Mouse (Mus musculus) embryonic facial prominence, embryonic 11.5 days (tissue): Measurements from ENCODE around the gene Npdc1. TPM values are rescaled to one million over a fixed set of nuclear protein-coding genes. Genes with fewer than 3 reads are reported as not detected.

Source experiments
- ATAC-seq: fragments of 200-750 bp; cut with Nextera tagmentation; replicated peaks from 2 replicates; pipeline ENCODE4 v1.8.0; 2017; ENCODE audit warnings: low read depth; ENCODE audit not compliant: insufficient number of reproducible peaks, low FRiP score, low TSS enrichment
- DNase-seq: peaks from one replicate; pipeline ENCODE4 v3.0.0-alpha.2; 2015; ENCODE audit warnings: low spot score
- H3K27ac ChIP-seq: fragments of 300-500 bp; sonication (generic); replicated peaks from 2 replicates; pipeline ENCODE4 v1.5.1; 2014; ENCODE audit warnings: mild to moderate bottlenecking, low read depth, low read length, control low read depth
- H3K27me3 ChIP-seq: fragments of 300-500 bp; sonication (generic); 2 replicates; pipeline ENCODE4 v1.6.1; 2014; ENCODE audit warnings: mild to moderate bottlenecking, low read length, moderate library complexity, mixed read lengths; ENCODE audit not compliant: control insufficient read depth, insufficient read depth
- H3K36me3 ChIP-seq: fragments of 300-500 bp; sonication (generic); replicated peaks from 2 replicates; pipeline ENCODE4 v1.6.1; 2014; ENCODE audit warnings: low read depth, mild to moderate bottlenecking, low read length, moderate library complexity, mixed read lengths; ENCODE audit not compliant: control insufficient read depth, insufficient read depth
- H3K4me1 ChIP-seq: fragments of 300-500 bp; sonication (generic); 2 replicates; pipeline ENCODE4 v1.6.1; 2014; ENCODE audit warnings: low read length, mixed read lengths; ENCODE audit not compliant: control insufficient read depth, insufficient read depth
- H3K4me2 ChIP-seq: fragments of 300-500 bp; sonication (generic); 2 replicates; pipeline ENCODE4 v1.6.1; 2014; ENCODE audit warnings: low read depth, mild to moderate bottlenecking, control low read depth, low read length, moderate library complexity
- H3K4me3 ChIP-seq: fragments of 300-500 bp; sonication (generic); 2 replicates; pipeline ENCODE4 v1.5.1; 2014; ENCODE audit warnings: low read depth, low read length, control low read depth
- H3K9ac ChIP-seq: fragments of 300-500 bp; sonication (generic); replicated peaks from 2 replicates; pipeline ENCODE4 v1.6.1; 2014; ENCODE audit warnings: mild to moderate bottlenecking, control low read depth, low read length
- H3K9me3 ChIP-seq: fragments of 300-500 bp; sonication (generic); replicated peaks from 2 replicates; pipeline ENCODE4 v1.6.1; 2016; ENCODE audit warnings: mild to moderate bottlenecking, low read length, inconsistent platforms, mixed read lengths; ENCODE audit not compliant: control insufficient read depth
- WGBS: fragments of 180-500 bp; shearing (Covaris S2); extraction: QIAGEN DNeasy Blood & Tissue Kit; methylation state at CpG from one replicate; pipeline ENCODE4 v1.1.7; 2014; 5-methylcytosine and 5-hydroxymethylcytosine counted together
- polyA plus RNA-seq: library from polyadenylated mRNA; unstranded; fragments of >200 nt; fragmentation: Nextera tagmentation; extraction: Ambion mirVana; gene quantifications from 2 replicates; pipeline ENCODE4 v1.2.1, GENCODE M21; 2014

Gene Npdc1
- polyA plus RNA-seq, result 26.8 and 38.0 TPM in 2 replicates

- H3K9me3 ChIP-seq, result no peaks in the 10 kb centered on the region
- no peak within 1 kb of the TSS for H3K4me2 ChIP-seq
- H3K27me3 ChIP-seq, result peaks cover 44% of the 10 kb centered on the region
- H3K4me1 ChIP-seq, result peaks cover 5% of the 10 kb centered on the region
- ATAC-seq (no peak), DNase-seq (no peak)
- no peak within 1 kb of the TSS for H3K27ac ChIP-seq
- 58% methylated on average over 8 of the region's 8 CpGs for WGBS
- no peaks in the 10 kb centered on the region for H3K36me3 ChIP-seq
- no peak within 1 kb of the TSS for H3K9ac ChIP-seq
- H3K4me3 ChIP-seq, result no peak within 1 kb of the TSS
Measured at GRCm38 (mm10) chr2:25399051-25399450, at the start of gene Npdc1. Npdc1 (plus strand) TSS chr2:25399351.

GRCm38 (mm10) chr2:25349499-25349898 is 49.7 kb upstream of the Npdc1 start:
- ATAC-seq, result no peak
- no peak for DNase-seq
- no peak overlapping the region for H3K9ac ChIP-seq
- H3K9me3 ChIP-seq, result no peaks in the 10 kb centered on the region
- 87% methylated on average over 4 of the region's 4 CpGs for WGBS
- no peak overlapping the region for H3K27ac ChIP-seq
- H3K27me3 ChIP-seq, result no peaks in the 10 kb centered on the region
- H3K4me2 ChIP-seq, result no peak overlapping the region
- no peak overlapping the region for H3K4me3 ChIP-seq
- no peaks in the 10 kb centered on the region for H3K4me1 ChIP-seq
- peaks cover 25% of the 10 kb centered on the region for H3K36me3 ChIP-seq

- no peaks in the 10 kb centered on the region for H3K27me3 ChIP-seq
- H3K9me3 ChIP-seq, result no peaks in the 10 kb centered on the region
- ATAC-seq, result no peak
- 97% methylated on average over 3 of the region's 3 CpGs for WGBS
- peaks cover 19% of the 10 kb centered on the region for H3K36me3 ChIP-seq
- H3K27ac ChIP-seq, result no peak overlapping the region
- H3K4me2 ChIP-seq, result no peak overlapping the region
- peaks cover 4% of the 10 kb centered on the region; the same call in 1 of the 2 replicates for H3K4me1 ChIP-seq
- no peak overlapping the region for H3K9ac ChIP-seq
- DNase-seq, result no peak
- H3K4me3 ChIP-seq, result no peak overlapping the region
Measured at GRCm38 (mm10) chr2:25350701-25351100, 48.5 kb upstream of the Npdc1 start.

- Histone ChIP-seq H3K4me3 (no peak overlapping the region), H3K4me1 (peaks cover 4% of the 10 kb centered on the region; the same call in 1 of the 2 replicates), H3K36me3 (peaks cover 9% of the 10 kb centered on the region), H3K27ac (no peak overlapping the region), H3K4me2 (no peak overlapping the region), H3K9ac (no peak overlapping the region), H3K27me3 (no peaks in the 10 kb centered on the region), H3K9me3 (no peaks in the 10 kb centered on the region)
- ATAC-seq, result no peak
- WGBS, result 88% methylated on average over 6 of the region's 6 CpGs
- no peak for DNase-seq
Measured at GRCm38 (mm10) chr2:25354211-25354610, 44.9 kb upstream of the Npdc1 start.

- WGBS, result 36% methylated on average over 18 of the region's 18 CpGs
- H3K4me2 ChIP-seq, result peak overlapping the region; percentile 81
- H3K9me3 ChIP-seq, result no peaks in the 10 kb centered on the region
- H3K4me3 ChIP-seq, result peak overlapping the region; percentile 47
- H3K36me3 ChIP-seq, result no peaks in the 10 kb centered on the region; the same call in 1 of the 2 replicates
- H3K4me1 ChIP-seq, result peaks cover 4% of the 10 kb centered on the region; the same call in 1 of the 2 replicates
- ATAC-seq (no peak), DNase-seq (no peak)
- H3K27ac ChIP-seq, result no peak overlapping the region
- H3K27me3 ChIP-seq, result no peaks in the 10 kb centered on the region
- H3K9ac ChIP-seq, result peak overlapping the region; percentile 51
Measured at GRCm38 (mm10) chr2:25355419-25356066, 43.6 kb upstream of the Npdc1 start.

GRCm38 (mm10) chr2:25356208-25357079 is 42.7 kb upstream of the Npdc1 start, which contains the start of gene Dpp7:
Dpp7 (minus strand) TSS chr2:25356359.
- no peak within 1 kb of the TSS for H3K27ac ChIP-seq
- no peaks in the 10 kb centered on the region for H3K9me3 ChIP-seq
- DNase-seq (peak; percentile 90), ATAC-seq (peak; percentile 60)
- no peaks in the 10 kb centered on the region for H3K27me3 ChIP-seq
- H3K36me3 ChIP-seq, result no peaks in the 10 kb centered on the region; the same call in 1 of the 2 replicates
- WGBS, result 7% methylated on average over 13 of the region's 13 CpGs
- H3K4me1 ChIP-seq, result peaks cover 4% of the 10 kb centered on the region; the same call in 1 of the 2 replicates
- peak within 1 kb of the TSS; percentile 47 for H3K4me3 ChIP-seq
- H3K4me2 ChIP-seq, result peak within 1 kb of the TSS; percentile 81
- peak within 1 kb of the TSS; percentile 63 for H3K9ac ChIP-seq

- Histone ChIP-seq H3K4me2 (no peak overlapping the region), H3K4me3 (no peak overlapping the region), H3K4me1 (peaks cover 6% of the 10 kb centered on the region; the same call in 1 of the 2 replicates), H3K9ac (no peak overlapping the region), H3K27me3 (peaks cover 12% of the 10 kb centered on the region), H3K36me3 (no peaks in the 10 kb centered on the region; the same call in 1 of the 2 replicates), H3K27ac (no peak overlapping the region), H3K9me3 (no peaks in the 10 kb centered on the region)
- WGBS, result 81% methylated on average over 4 of the region's 4 CpGs
- no peak for ATAC-seq
- no peak for DNase-seq
Measured at GRCm38 (mm10) chr2:25359848-25360247, 39.3 kb upstream of the Npdc1 start.
